Mouse (Mus musculus): Measurements from ENCODE around the gene Wipi2. TPM values are rescaled to one million over a fixed set of nuclear protein-coding genes. Genes with fewer than 3 reads are reported as not detected.

Gene Wipi2
- 43.3 and 52.8 TPM in 2 replicates for polyA plus RNA-seq (2012; rRNA removed; ENCODE audit: low replicate concordance)

DNA sequence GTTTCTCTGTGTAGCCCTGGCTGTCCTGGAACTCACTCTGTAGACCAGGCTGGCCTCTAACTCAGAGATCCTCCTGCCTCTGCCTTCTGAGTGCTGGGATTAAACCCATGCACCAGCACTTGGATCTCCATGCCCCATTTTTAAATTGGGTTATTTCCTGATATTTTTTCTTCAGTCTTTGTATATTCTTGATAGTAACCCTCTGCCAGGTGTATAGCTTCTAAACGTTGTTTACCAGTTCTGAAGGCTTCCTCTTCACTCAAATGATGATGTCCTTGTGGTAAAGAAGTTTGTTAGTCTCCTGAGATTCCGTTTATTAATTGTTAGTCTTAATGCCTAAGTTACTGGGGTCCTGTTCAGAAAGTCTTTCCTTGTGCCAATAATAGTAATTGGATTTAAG lies at the start of gene Wipi2:
Wipi2 (plus strand) TSS at position 301 of the 400 bp plus-strand sequence.

DNA sequence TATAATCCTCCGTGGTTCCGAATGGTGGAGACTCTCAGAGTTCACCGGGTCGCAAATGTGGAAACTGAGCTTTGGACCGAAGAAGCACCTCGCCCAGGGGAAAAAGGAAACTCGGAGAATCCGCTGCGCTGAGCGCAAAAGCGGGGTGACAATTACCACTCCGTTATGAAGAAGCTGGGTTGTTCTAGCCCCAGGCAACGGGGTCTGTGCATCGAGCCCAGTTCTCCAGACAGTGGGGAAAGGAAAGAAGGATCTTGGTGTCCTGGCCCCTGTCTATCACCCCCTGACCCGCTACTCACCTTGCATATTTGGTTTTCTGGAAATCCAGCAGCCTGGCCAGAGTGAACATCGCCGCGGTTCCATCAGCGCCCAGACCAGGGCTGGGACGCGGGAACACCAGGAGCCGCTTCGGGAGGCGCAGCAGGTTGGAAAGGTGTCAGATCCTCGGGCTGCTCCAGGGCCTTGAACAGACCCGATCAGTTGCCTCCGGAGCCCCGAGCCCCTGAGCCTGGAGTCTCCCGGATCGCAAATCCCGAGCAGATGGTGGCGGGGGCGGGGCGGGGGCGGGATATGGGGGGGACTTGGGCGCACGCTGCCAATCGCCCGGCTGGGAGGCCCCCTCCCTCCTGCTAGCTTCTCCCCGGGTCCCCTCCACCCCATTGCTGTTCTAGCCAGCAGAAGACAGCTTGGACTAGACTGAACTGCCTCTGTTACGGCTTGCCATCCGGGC lies 19.1 kb upstream of the Wipi2 start, which contains the start of gene Mmd2:
Mmd2 (minus strand) TSS at position 542 of the 730 bp plus-strand sequence.

DNA sequence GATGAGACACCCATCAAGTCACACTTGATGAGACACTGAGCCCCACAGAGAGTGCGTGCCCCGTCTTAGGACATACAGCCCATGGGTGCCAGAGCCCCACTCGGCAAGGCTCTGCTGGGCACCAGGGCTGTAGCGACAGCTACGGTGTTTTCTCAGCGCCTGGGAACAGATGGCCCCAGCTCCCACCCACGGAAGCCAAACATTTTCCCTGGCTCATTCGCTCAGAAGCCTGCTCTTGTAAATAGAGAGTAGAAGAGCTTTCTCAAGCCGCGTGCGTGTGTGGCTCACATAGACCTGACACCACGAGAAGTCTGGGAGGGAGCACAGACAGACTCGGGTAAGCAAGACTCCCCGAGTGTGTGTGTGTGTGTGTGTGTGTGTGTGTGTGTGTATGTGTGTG lies 64.8 kb downstream of the Wipi2 start, which contains the start of gene Slc29a4:
Slc29a4 (plus strand) TSS at position 265 of the 400 bp plus-strand sequence.

Other genes starting within 250 kb of the Wipi2 start
- gene Foxk1, start 226.2 kb upstream of the Wipi2 start, polyA plus RNA-seq (2012; rRNA removed; ENCODE audit: low replicate concordance), result 17.3 and 30.4 TPM in 2 replicates
- 57.5 and 107 TPM in 2 replicates for gene Ap5z1, start 163.8 kb upstream of the Wipi2 start, polyA plus RNA-seq (2012; rRNA removed; ENCODE audit: low replicate concordance)
- 0.10 TPM in 1 of 2 replicates, not detected in the other for gene Papolb, start 97.6 kb upstream of the Wipi2 start, polyA plus RNA-seq (2012; rRNA removed; ENCODE audit: low replicate concordance)
- gene Radil, start 76.6 kb upstream of the Wipi2 start, polyA plus RNA-seq (2012; rRNA removed; ENCODE audit: low replicate concordance), result 10.7 and 16.7 TPM in 2 replicates
- 5.6 and 8.5 TPM in 2 replicates for gene Mmd2, start 18.9 kb upstream of the Wipi2 start, polyA plus RNA-seq (2012; rRNA removed; ENCODE audit: low replicate concordance)
- gene Slc29a4, start 64.8 kb downstream of the Wipi2 start, polyA plus RNA-seq (2012; rRNA removed; ENCODE audit: low replicate concordance), result 0.85 and 1.8 TPM in 2 replicates
- gene Tnrc18, start 190.0 kb downstream of the Wipi2 start, polyA plus RNA-seq (2012; rRNA removed; ENCODE audit: low replicate concordance), result 23.0 and 107 TPM in 2 replicates

Data from mammary gland, adult 2 months (tissue).